Mouse (Mus musculus): ENCODE measurements around the gene Mylk.

DNA sequence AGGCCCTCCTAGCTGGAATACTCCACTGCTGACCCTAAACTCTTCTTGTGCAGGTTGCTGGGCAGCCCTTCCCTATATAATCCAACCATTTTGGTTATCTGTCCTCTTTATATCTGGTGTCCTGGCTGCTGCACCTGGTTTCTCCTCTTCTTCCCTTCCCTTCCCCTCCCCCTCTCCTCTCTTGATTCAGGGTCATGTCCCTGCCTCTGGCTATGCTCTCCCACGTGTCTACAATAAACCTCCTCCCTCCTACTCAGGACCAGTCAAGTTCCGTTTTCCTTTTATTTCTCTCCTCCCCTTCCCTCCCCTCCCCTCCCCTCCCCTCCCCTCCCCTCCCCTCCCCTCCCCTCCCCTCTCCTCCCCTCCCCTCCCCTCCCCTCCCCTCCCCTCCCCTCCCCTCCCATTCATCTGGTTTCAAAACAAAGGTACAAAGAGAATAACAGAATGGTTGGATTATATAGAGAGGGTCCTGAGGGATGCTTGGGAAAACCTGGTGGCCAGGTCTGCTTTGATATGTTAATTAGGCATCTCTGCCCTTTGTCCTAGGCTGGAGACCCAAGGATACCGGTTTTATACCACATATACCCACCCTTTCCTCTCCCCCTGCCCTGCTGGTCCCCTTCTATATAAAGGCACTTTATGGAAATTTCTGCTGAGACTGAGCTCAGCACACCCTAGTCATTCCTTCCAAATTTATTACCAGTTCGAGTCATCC, 293.5 kb downstream of the Mylk start:
- no peak for TF ChIP-seq POLR2A (IDR thresholded peaks at IDR 0.05; ENCODE audit: borderline replicate concordance, extremely low read depth, low read depth, low read length)
- TF ChIP-seq CTCF (IDR thresholded peaks at IDR 0.05; ENCODE audit: insufficient read depth, low read length): no peak
